In the genomic region with DNA sequence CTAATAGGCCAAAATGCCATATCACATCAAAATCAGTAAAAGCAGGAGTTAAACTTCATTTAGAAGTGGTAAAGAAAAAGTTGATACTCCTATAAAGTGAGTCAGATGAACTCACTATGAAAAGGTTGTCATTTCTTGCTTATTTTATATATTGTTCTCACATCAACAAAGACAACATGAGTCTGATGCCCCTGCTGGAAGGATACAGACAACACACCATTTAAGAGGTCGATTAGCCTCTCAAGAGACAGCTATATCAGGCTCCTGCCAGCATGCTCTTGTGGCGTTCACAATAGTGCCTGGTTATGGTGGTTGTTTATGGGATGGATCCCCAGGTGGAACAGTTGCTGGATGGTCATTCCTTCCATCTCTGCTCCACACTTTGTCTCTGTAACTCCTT, we compare ENCODE assay signal across 17 mouse cellular contexts. TPM values are rescaled to one million over a fixed set of nuclear protein-coding genes. Genes with fewer than 3 reads are reported as not detected.
"Had no signal": no experiment of that assay in that cellular context is flagged by ENCODE, and none has a peak within 500 bp of the region (broad histone marks: within the 10 kb centered on the region; RNA-seq: fewer than 3 reads in every experiment).

No protein-coding gene starts in this region.

- DNase-seq: kidney, adult 2 months; kidney, postnatal 14 days; lung, adult 2 months; lung, postnatal 4 days; right cerebral cortex, postnatal 4 days; spleen, adult 18-20 months had no signal

- H3K27ac ChIP-seq: kidney, embryonic 15.5 days; limb, embryonic 12.5 days; liver, embryonic 14.5 days; midbrain, embryonic 13.5 days; neural tube, embryonic 12.5 days; stomach, embryonic 15.5 days had no signal

- ATAC-seq: lung, postnatal 0 days; midbrain, embryonic 13.5 days had no signal

- H3K4me3 ChIP-seq: kidney, embryonic 15.5 days; limb, embryonic 12.5 days; megakaryocyte, embryonic 14.5 days; midbrain, embryonic 13.5 days; neural tube, embryonic 12.5 days; stomach, embryonic 15.5 days had no signal

RNA-seq across cellular contexts. Expression of a gene that starts 24.7 kb away (rescaled TPM):
- total RNA-seq: left cerebral cortex, postnatal 36 days; liver, adult 2 months; neutrophil, adult 5-6 weeks had no signal
